Mouse (Mus musculus) MN1 (cell line): ENCODE results near the gene Nrp1.

Experiments
- DNase-seq: peaks from one replicate; pipeline ENCODE4 v3.0.0-alpha.2; 2016; ENCODE audit warnings: low spot score

Nrp1 gene

GRCm38 (mm10) chr8:128358406-128358755 is at the start of gene Nrp1:
TSS of gene Nrp1 (plus strand) at chr8:128358604.
- peak; percentile 78 for DNase-seq

DNA sequence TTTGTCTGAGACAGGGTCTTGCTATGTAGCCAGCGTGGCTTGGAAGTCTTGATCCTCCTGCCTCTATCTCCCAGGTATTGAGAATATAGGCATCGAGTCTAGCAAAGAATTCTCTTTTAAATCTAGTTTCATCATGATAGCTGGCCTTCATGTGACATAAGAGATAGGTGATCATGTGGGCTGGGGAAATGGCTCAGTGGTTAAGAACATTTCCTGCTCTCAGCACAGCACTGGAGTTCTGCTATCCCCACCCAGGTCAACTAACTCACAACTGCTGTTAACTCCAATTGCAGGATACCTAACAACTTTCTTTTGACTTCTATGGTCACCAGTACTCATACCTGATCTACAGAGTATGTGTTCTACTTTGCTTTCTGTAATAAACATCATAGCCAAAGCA is 37.6 kb upstream of the Nrp1 start:
- DNase-seq = no peak

DNA sequence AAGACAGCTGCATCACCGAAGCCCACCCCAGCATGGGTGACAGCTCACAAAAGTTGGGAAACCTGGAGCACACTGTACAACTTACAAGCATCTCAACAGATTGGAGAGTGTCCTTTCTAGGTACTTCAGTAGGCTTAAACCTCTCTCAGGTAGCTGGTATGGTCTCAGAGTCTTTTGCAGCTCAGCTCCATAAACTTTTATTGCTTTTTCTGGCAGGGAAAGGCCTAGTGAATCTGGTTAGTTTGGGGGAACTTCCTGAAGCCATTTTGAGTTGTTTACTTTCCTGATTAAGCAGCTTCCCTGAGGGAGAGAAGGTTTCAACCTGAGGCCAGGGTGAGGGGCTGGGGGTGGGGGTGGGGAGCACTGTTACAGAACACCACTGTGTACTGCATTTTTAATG is 31.1 kb upstream of the Nrp1 start:
- DNase-seq = no peak

DNA sequence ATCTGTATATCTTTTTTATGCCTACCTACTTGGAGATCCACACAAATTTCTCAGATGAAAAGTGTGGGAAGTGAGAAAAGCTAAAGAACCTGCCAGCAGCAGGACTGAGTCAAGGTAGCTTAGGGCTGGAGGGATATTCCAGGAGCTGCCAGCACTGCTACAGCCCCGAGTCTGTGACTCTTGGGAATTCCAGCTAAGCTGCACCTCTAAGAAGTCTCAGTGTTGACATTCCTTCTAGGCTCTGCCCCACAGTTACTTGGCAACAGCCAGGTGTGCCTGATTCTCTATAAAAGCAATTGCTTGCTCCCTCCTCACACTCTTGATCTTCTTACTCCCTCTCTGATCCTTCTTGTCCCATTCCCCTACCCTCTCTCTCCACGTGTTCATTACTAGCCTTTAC is 30.5 kb upstream of the Nrp1 start:
- no peak for DNase-seq

DNA sequence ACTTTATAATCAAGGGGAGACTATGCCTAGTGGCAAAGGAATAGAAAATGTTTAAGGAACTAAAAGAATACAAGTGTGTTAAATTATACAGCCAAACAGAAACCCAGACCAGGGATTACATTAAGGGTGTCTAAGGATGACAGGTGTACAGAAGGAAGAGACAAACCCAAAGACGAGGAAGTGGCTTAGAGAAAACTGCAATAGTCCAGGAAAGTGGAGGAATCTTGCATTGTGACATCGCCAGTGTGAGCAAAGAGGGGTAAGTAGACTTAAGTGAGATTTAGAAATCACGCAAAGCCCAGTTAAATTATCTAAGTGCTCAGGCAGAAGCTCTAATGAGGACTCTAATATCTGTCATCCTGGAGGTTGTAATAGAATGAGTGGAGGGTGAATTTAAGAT is 28.9 kb upstream of the Nrp1 start:
- no peak for DNase-seq

- DNase-seq = no peak
Measured at GRCm38 (mm10) chr8:128335976-128336375, 22.4 kb upstream of the Nrp1 start.

- no peak for DNase-seq
Measured at GRCm38 (mm10) chr8:128338951-128339350, 19.5 kb upstream of the Nrp1 start.

GRCm38 (mm10) chr8:128339521-128339920 is 18.9 kb upstream of the Nrp1 start:
- no peak for DNase-seq

DNA sequence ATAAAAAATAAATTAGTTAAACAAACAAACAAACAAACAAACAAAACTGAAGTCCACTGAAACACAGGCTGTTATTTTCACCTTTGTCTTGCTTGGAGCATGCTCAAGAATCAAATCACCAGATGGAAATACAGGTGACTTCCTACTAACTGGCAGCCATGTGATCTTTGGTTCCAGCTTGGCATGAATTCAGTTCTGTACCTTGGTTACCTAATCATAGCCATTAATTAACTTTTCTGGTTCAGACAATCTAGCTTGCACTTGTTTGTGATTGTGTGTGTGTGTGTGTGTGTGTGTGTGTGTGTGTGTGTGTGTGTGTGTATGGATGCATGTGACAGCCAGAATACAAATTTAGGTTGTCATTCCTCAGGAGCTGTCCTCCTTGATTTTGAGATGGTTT is 8.0 kb upstream of the Nrp1 start:
- no peak for DNase-seq

DNA sequence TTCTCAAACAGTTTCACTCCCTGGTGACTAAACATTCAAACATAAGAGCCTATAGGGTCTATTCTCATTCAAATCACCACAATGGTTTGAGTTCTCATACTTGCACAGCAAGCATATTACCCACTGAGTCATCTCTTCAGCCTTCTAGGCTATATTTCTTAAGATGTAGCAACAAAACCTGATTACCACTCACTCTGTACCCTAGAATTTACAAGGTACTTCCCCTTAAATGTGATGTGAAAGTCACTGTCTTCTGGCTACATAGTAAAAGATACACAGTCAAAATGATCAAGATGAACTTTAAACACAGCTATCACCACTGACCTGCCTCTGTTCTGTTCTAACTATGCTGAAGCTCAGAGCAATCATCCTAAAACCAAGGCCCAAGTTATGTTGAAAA is 7.2 kb upstream of the Nrp1 start:
- DNase-seq = no peak

DNA sequence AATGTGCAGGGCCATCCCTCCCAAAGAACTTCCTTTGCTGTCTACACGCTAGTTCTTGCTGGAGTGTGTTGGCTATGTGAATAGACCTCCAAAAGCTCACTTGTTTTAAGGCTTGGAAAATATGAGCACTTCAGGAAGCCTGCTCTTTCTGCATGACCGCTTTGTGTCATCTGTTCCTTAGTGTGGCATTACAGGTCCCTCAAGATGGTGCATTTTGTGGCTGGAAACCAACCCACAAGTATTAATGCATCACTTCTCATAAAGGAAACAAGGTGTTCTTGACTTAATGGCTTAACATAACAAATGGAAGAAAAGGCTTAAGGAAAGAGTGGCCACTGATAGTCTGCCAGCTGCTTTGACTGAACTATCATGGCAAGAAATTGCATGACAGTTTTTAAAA is 5.6 kb upstream of the Nrp1 start:
- no peak for DNase-seq

GRCm38 (mm10) chr8:128353999-128354398 is 4.4 kb upstream of the Nrp1 start:
- no peak for DNase-seq

- DNase-seq = no peak
Measured at GRCm38 (mm10) chr8:128355091-128355490, 3.3 kb upstream of the Nrp1 start.

DNA sequence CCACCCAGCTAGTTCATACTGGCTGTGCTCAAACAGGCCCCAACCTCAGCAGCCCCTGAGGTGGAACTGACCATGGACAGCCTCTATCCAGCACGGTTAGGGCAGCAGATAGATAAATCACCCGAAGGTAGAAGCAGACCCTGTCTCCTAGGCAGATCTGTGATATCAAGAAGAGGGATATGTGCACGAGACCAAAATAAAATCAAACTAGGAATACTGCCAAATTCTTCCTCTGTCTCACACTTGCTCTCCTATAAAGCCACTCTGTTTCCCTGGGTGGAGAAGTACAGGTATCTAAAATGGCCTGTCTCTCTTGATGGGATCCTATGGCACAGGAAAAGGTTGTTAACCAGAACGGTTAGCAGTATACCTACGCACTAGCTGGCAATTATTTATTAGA is 2.2 kb upstream of the Nrp1 start:
- peak; percentile 19 for DNase-seq

DNA sequence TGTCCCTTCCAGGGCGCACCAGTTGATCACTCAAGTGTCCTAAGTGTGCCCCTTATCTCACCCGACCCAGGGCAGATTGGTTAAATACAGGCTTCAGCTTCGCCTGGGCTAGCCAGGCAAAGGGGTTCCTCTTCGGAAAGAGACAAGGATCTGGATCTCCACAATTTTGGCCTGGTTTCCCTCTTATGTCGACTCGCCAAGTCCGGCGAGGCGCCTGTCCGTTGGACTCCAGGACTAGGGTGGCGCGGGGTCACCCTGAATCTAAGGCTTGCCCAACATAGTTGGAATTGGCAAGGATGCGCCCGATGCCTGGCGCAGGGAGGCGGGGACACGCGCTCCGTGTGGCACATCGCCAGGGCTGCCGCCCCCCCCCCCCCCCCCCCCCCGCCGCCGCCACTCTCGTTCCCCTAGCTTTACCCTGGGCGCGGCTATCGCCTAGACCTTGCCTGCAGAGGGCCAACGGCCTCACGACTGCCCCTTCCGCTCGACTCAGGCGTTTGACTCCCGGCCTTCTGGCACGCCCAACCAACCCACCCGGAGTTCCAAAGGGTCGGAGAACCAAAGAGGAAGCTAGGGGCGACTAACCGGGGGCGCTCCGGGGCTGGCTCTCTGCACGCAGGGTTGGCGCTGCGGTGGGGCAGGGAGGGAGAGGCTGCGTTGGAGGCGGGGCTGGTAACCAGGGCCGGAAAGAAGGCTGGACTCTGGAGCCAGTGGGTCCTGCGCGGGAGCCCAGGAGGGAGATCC is 1.4 kb upstream of the Nrp1 start:
- peak; percentile 97 for DNase-seq

GRCm38 (mm10) chr8:128357540-128358405 is 631 bp upstream of the Nrp1 start:
- peak; percentile 90 for DNase-seq

- DNase-seq = peak; percentile 90
Measured at GRCm38 (mm10) chr8:128358756-128359520, 534 bp downstream of the Nrp1 start.

DNA sequence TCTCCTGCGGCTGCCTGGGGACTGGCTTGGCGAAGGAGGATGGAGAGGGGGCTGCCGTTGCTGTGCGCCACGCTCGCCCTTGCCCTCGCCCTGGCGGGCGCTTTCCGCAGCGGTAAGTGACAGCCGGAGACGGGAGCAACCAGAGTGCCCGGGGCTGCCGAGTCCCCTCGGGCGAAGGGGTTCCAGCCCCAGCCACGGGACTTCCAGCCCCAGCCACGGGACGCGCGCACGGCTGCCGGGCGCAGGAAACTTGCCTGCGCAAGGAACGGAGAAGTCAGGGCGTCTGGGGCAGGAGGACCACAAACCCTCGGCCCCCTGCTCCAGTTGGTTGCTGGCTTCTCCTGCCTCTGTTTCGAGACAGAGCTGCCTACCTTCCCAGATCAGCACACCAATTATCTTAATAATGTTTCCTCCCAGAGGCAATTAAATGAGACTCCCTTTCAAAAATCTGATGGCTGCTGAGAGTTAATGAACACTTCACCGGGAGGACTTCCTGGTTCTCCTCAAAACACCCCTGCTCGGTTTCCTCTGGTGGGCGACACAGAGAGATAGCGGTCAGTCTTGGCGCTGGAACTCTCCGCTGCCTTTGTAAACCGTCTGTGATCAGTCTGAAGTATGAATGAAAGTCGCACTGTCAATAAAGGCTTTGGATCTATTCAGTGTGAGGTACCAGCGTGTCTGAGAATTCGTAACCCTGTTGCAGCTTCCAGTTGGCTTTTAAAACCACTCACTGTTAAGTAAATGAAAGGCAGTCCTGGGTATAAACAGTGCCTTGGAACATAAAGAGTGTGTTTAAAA is 1.3 kb downstream of the Nrp1 start:
- peak; percentile 54 for DNase-seq

GRCm38 (mm10) chr8:128361343-128361870 is 3.0 kb downstream of the Nrp1 start:
- peak; percentile 65 for DNase-seq

- DNase-seq = peak; percentile 96
Measured at GRCm38 (mm10) chr8:128362940-128363595, 4.7 kb downstream of the Nrp1 start.

DNA sequence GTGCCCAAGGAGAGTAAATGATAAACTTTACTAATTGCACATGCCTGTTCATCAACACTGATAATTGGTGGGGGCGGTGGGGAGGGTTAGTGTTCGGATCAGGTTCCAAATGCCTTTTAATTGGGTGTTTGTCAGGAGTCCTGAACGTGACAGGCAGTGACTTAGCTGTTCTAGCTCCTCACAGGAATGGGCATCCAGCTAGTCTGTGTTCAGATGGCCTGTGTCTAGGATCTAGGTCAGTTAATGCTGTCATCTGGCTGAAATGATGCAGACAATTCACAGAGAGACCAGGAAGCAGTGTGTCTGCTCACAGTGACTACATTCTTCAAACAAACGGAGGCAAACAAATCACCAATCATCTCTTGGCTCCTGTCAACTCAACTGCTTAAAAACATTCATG is 12.1 kb downstream of the Nrp1 start:
- DNase-seq = peak; percentile 60
